Mouse (Mus musculus) liver, adult 2 months (tissue): ENCODE measurements at regions not wholly inside any gene's neighbourhood (a gene's known extent, or its start where the extent isn't known, plus 50 kb on each side); places are given as distances from the start of the nearest gene placed in this dataset.

Source experiments
- CTCF ChIP-seq: fragments of 200-500 bp; IDR thresholded peaks from 2 replicates; pipeline ENCODE4 v1.5.1; 2011; ENCODE audit warnings: low read depth, low read length, control low read depth
- POLR2A ChIP-seq: fragments of 200-500 bp; IDR thresholded peaks from 2 replicates; pipeline ENCODE4 v1.6.1; 2011; ENCODE audit warnings: low read length, control low read depth; ENCODE audit not compliant: insufficient read depth; ENCODE audit errors: extremely low read depth

GRCm38 (mm10) chr6:81562260-81562659 lies 361.2 kb upstream of the Gcfc2 start:
- TF ChIP-seq CTCF (no peak), POLR2A (no peak)
